ENCODE assay signal across 16 mouse cellular contexts in genomic region chr4:150591602-150592001, GRCm38 (mm10).
DNase-seq lines count a peak whose midpoint lies in the region; ATAC-seq and TF ChIP-seq lines count a peak whose summit lies in the region.
"Had no signal": no experiment of that assay in that cellular context is flagged by ENCODE, and none has a peak within 500 bp of the region (broad histone marks: within the 10 kb centered on the region; RNA-seq: fewer than 3 reads in every experiment).

No protein-coding gene starts in this region.

- no peak for ATAC-seq in heart, embryonic 12.5 days (ENCODE audit: insufficient number of reproducible peaks, low FRiP score)
- no peak for ATAC-seq in kidney, postnatal 0 days (replicated peaks; ENCODE audit: low FRiP score, low read depth)
- ATAC-seq in stomach, embryonic 14.5 days (ENCODE audit: insufficient number of reproducible peaks, insufficient read depth, low FRiP score, low read depth), result no peak
- ATAC-seq in stomach, postnatal 0 days (ENCODE audit: low FRiP score, low TSS enrichment), result no peak
- no peak for ATAC-seq in stomach, embryonic 16.5 days (ENCODE audit: insufficient read depth, low FRiP score)
- ATAC-seq: forebrain, embryonic 13.5 days; inflammation-experienced regulatory T-cells, adult 6 months had no signal

- H3K36me3 ChIP-seq in heart, embryonic 12.5 days, result no peaks in the 10 kb centered on the region
- no peaks in the 10 kb centered on the region for H3K36me3 ChIP-seq in kidney, postnatal 0 days (ENCODE audit: insufficient read depth, low read length)
- no peaks in the 10 kb centered on the region for H3K36me3 ChIP-seq in stomach, embryonic 14.5 days (ENCODE audit: control insufficient read depth, insufficient read depth, low read length)
- H3K36me3 ChIP-seq in stomach, postnatal 0 days (ENCODE audit: control insufficient read depth, insufficient read depth, low read length), result no peaks in the 10 kb centered on the region
- no peaks in the 10 kb centered on the region for H3K36me3 ChIP-seq in stomach, embryonic 16.5 days (ENCODE audit: control insufficient read depth, insufficient read depth, low read length)

- H3K9ac ChIP-seq in heart, embryonic 12.5 days, result 0 out of 2 replicates have a peak overlapping the region, but pooled peaks have one; percentile 20
- no peak overlapping the region for H3K9ac ChIP-seq in kidney, postnatal 0 days (ENCODE audit: low read depth, low read length)
- no peak overlapping the region for H3K9ac ChIP-seq in stomach, embryonic 14.5 days (replicated peaks; ENCODE audit: low read depth, low read length)
- no peak overlapping the region for H3K9ac ChIP-seq in stomach, postnatal 0 days (ENCODE audit: low read length)
- peak overlapping the region; percentile 13; the same call in 1 of the 2 replicates for H3K9ac ChIP-seq in stomach, embryonic 16.5 days (ENCODE audit: low read length)
- H3K9ac ChIP-seq: forebrain, embryonic 13.5 days had no signal

- intact Hi-C loops in heart, postnatal 10 days (cut with DNase I), result no loop called here

- no peak for DNase-seq in heart, postnatal 10 days
- no peak for DNase-seq in kidney, postnatal 0 days (ENCODE audit: low spot score)
- no peak for DNase-seq in kidney, postnatal 14 days
- DNase-seq in stomach, postnatal 0 days (ENCODE audit: low spot score), result no peak
- no peak for DNase-seq in thymus, postnatal 14 days
- DNase-seq: adrenal gland, adult 2 months; B cell, adult 2 months; cerebellum, adult 8-10 months; gastrocnemius, postnatal 10 days; lung, adult 2 months; retina, postnatal 1 day had no signal

- H3K9me3 ChIP-seq in heart, embryonic 12.5 days (replicated peaks), result no peaks in the 10 kb centered on the region
- no peaks in the 10 kb centered on the region for H3K9me3 ChIP-seq in kidney, postnatal 0 days (replicated peaks; ENCODE audit: low read length)
- no peaks in the 10 kb centered on the region for H3K9me3 ChIP-seq in stomach, embryonic 14.5 days (ENCODE audit: control insufficient read depth, low read depth, low read length)
- H3K9me3 ChIP-seq in stomach, postnatal 0 days (ENCODE audit: control insufficient read depth, low read length), result no peaks in the 10 kb centered on the region
- H3K9me3 ChIP-seq in stomach, embryonic 16.5 days (replicated peaks; ENCODE audit: control insufficient read depth, low read length), result no peaks in the 10 kb centered on the region
- H3K9me3 ChIP-seq: forebrain, embryonic 13.5 days had no signal

- peaks cover 74% of the 10 kb centered on the region for H3K4me1 ChIP-seq in heart, embryonic 12.5 days (replicated peaks)
- peaks cover 64% of the 10 kb centered on the region for H3K4me1 ChIP-seq in kidney, postnatal 0 days (replicated peaks; ENCODE audit: insufficient read depth, low read length)
- H3K4me1 ChIP-seq in stomach, embryonic 14.5 days (ENCODE audit: control insufficient read depth, insufficient read depth, low read length), result peaks cover 52% of the 10 kb centered on the region
- 0 out of 2 replicates have a peak, but pooled peaks cover 3% of the 10 kb centered on the region for H3K4me1 ChIP-seq in stomach, postnatal 0 days (replicated peaks; ENCODE audit: control insufficient read depth, insufficient read depth)
- peaks cover 67% of the 10 kb centered on the region for H3K4me1 ChIP-seq in stomach, embryonic 16.5 days (ENCODE audit: control insufficient read depth, insufficient read depth, low read length)

- no peak for TF ChIP-seq EP300 in stomach, postnatal 0 days (optimal IDR thresholded peaks at IDR 0.05)

- no peak for TF ChIP-seq CTCF in kidney, postnatal 0 days (IDR thresholded peaks at IDR 0.05; ENCODE audit: low read depth)
- no peak for TF ChIP-seq CTCF in stomach, postnatal 0 days (IDR thresholded peaks at IDR 0.05; ENCODE audit: low read depth)

- no peaks in the 10 kb centered on the region for H3K27me3 ChIP-seq in heart, embryonic 12.5 days (replicated peaks)
- H3K27me3 ChIP-seq in kidney, postnatal 0 days (ENCODE audit: insufficient read depth, low read length), result no peaks in the 10 kb centered on the region
- no peaks in the 10 kb centered on the region for H3K27me3 ChIP-seq in stomach, embryonic 14.5 days (ENCODE audit: control insufficient read depth, insufficient read depth, low read length)
- H3K27me3 ChIP-seq in stomach, postnatal 0 days (ENCODE audit: control insufficient read depth, insufficient read depth, low read length), result no peaks in the 10 kb centered on the region
- H3K27me3 ChIP-seq in stomach, embryonic 16.5 days (ENCODE audit: control insufficient read depth, insufficient read depth, low read length), result no peaks in the 10 kb centered on the region
- H3K27me3 ChIP-seq: forebrain, embryonic 13.5 days had no signal

- H3K27ac ChIP-seq in heart, embryonic 12.5 days (ENCODE audit: poor library complexity, severe bottlenecking), result 0 out of 2 replicates have a peak overlapping the region, but pooled peaks have one; percentile 18
- H3K27ac ChIP-seq in kidney, postnatal 0 days, result peak overlapping the region; percentile 66; the same call in 1 of the 2 replicates
- peak overlapping the region; percentile 18; the same call in 1 of the 2 replicates for H3K27ac ChIP-seq in stomach, embryonic 14.5 days (ENCODE audit: low read length)
- no peak overlapping the region for H3K27ac ChIP-seq in stomach, postnatal 0 days (replicated peaks)
- peak overlapping the region; percentile 57 for H3K27ac ChIP-seq in stomach, embryonic 16.5 days (ENCODE audit: low read length)
- H3K27ac ChIP-seq: forebrain, embryonic 13.5 days had no signal

- H3K4me3 ChIP-seq in heart, embryonic 12.5 days, result no peak overlapping the region
- no peak overlapping the region for H3K4me3 ChIP-seq in kidney, postnatal 0 days (replicated peaks; ENCODE audit: low read depth, low read length)
- no peak overlapping the region for H3K4me3 ChIP-seq in stomach, embryonic 14.5 days (ENCODE audit: low read depth, low read length)
- no peak overlapping the region for H3K4me3 ChIP-seq in stomach, postnatal 0 days (ENCODE audit: low read depth, low read length)
- H3K4me3 ChIP-seq in stomach, embryonic 16.5 days (replicated peaks; ENCODE audit: low read length), result no peak overlapping the region
- H3K4me3 ChIP-seq: forebrain, embryonic 13.5 days had no signal

- no peak overlapping the region for H3K4me2 ChIP-seq in heart, embryonic 12.5 days
- peak overlapping the region; percentile 4; the same call in 1 of the 2 replicates for H3K4me2 ChIP-seq in kidney, postnatal 0 days (ENCODE audit: low read length)
- no peak overlapping the region for H3K4me2 ChIP-seq in stomach, embryonic 14.5 days (replicated peaks; ENCODE audit: low read depth, low read length)
- H3K4me2 ChIP-seq in stomach, postnatal 0 days (replicated peaks; ENCODE audit: low read depth), result no peak overlapping the region
- no peak overlapping the region for H3K4me2 ChIP-seq in stomach, embryonic 16.5 days (ENCODE audit: low read depth, low read length)
- H3K4me2 ChIP-seq: forebrain, embryonic 13.5 days had no signal

- WGBS in heart, embryonic 12.5 days, result 66% methylated on average over 4 of the region's 4 CpGs
- WGBS in kidney, postnatal 0 days, result 27% methylated on average over 4 of the region's 4 CpGs
- 39% methylated on average over 4 of the region's 4 CpGs for WGBS in stomach, embryonic 14.5 days
- 49% methylated on average over 4 of the region's 4 CpGs for WGBS in stomach, postnatal 0 days
- WGBS in stomach, embryonic 16.5 days, result 39% methylated on average over 4 of the region's 4 CpGs

Comparison
In these comparisons a context has a peak if more than half of its experiments do, and no peak if none do; other contexts are left out.
1. H3K9ac ChIP-seq: peak in heart, embryonic 12.5 days (single experiment) and stomach, embryonic 16.5 days (single experiment); none in kidney, postnatal 0 days (single experiment), stomach, embryonic 14.5 days (single experiment) and stomach, postnatal 0 days (single experiment).